Mouse (Mus musculus) embryonic facial prominence, embryonic 15.5 days (tissue): ENCODE data around the gene Mphosph9. TPM values are rescaled to one million over a fixed set of nuclear protein-coding genes. Genes with fewer than 3 reads are reported as not detected.

ENCODE experiments used
- ATAC-seq: fragments of 200-750 bp; cut with Nextera tagmentation; 2 replicates; pipeline ENCODE4 v1.8.0; 2017; ENCODE audit warnings: low read depth, moderate TSS enrichment; ENCODE audit not compliant: insufficient number of reproducible peaks, low FRiP score, low TSS enrichment
- H3K27ac ChIP-seq: fragments of 300-500 bp; sonication (generic); replicated peaks from 2 replicates; pipeline ENCODE4 v1.5.1; 2015; ENCODE audit warnings: mild to moderate bottlenecking, inconsistent platforms
- H3K27me3 ChIP-seq: fragments of 300-500 bp; sonication (generic); 2 replicates; pipeline ENCODE4 v1.6.1; 2015; ENCODE audit warnings: inconsistent platforms
- H3K36me3 ChIP-seq: fragments of 300-500 bp; sonication (generic); 2 replicates; pipeline ENCODE4 v1.6.1; 2015; ENCODE audit warnings: mild to moderate bottlenecking, inconsistent platforms
- H3K4me1 ChIP-seq: fragments of 300-500 bp; sonication (generic); 2 replicates; pipeline ENCODE4 v1.6.1; 2015; ENCODE audit warnings: inconsistent platforms
- H3K4me2 ChIP-seq: fragments of 300-500 bp; sonication (generic); replicated peaks from 2 replicates; pipeline ENCODE4 v1.6.1; 2015; ENCODE audit warnings: mild to moderate bottlenecking, inconsistent platforms
- H3K4me3 ChIP-seq: fragments of 300-500 bp; sonication (generic); replicated peaks from 2 replicates; pipeline ENCODE4 v1.5.1; 2015; ENCODE audit warnings: mild to moderate bottlenecking, inconsistent platforms
- H3K9ac ChIP-seq: fragments of 300-500 bp; sonication (generic); 2 replicates; pipeline ENCODE4 v1.6.1; 2015; ENCODE audit warnings: inconsistent platforms
- H3K9me3 ChIP-seq: fragments of 300-500 bp; sonication (generic); replicated peaks from 2 replicates; pipeline ENCODE4 v1.6.1; 2016; ENCODE audit warnings: inconsistent platforms
- WGBS: fragments of 180-500 bp; shearing (Covaris S2); methylation state at CpG from one replicate; pipeline ENCODE4 v1.1.7; 2015; 5-methylcytosine and 5-hydroxymethylcytosine counted together
- polyA plus RNA-seq: library from polyadenylated mRNA; unstranded; fragments of >200 nt; fragmentation: Nextera tagmentation; extraction: Ambion mirVana; gene quantifications from 2 replicates; pipeline ENCODE4 v1.2.1, GENCODE M21; 2015

The Mphosph9 gene
- polyA plus RNA-seq, 1 experiment from 2014 or later, result 6.8 TPM

- H3K36me3 ChIP-seq, result peaks cover 34% of the 10 kb centered on the region
- WGBS, result 67% methylated on average over 4 of the region's 4 CpGs
Measured at GRCm38 (mm10) chr5:124263246-124263645, 64.5 kb downstream of the Mphosph9 start.

GRCm38 (mm10) chr5:124262090-124262489, 65.7 kb downstream of the Mphosph9 start:
- WGBS, result 76% methylated on average over 4 of the region's 4 CpGs
- Histone ChIP-seq H3K9me3 (no peaks in the 10 kb centered on the region), H3K4me1 (no peaks in the 10 kb centered on the region), H3K36me3 (peaks cover 44% of the 10 kb centered on the region), H3K27me3 (no peaks in the 10 kb centered on the region), H3K4me2 (no peak overlapping the region), H3K4me3 (no peak overlapping the region), H3K27ac (peak overlapping the region; percentile 30; the same call in 1 of the 2 replicates), H3K9ac (no peak overlapping the region)
- no peak for ATAC-seq

More at GRCm38 (mm10) chr5:124263246-124263645, 64.5 kb downstream of the Mphosph9 start:
- H3K27me3 ChIP-seq, result no peaks in the 10 kb centered on the region
- H3K4me1 ChIP-seq, result no peaks in the 10 kb centered on the region
- H3K9me3 ChIP-seq, result no peaks in the 10 kb centered on the region
- ATAC-seq, result no peak
- H3K27ac ChIP-seq, result no peak overlapping the region
- H3K9ac ChIP-seq, result no peak overlapping the region
- no peak overlapping the region for H3K4me2 ChIP-seq
- H3K4me3 ChIP-seq, result no peak overlapping the region

- Histone ChIP-seq H3K4me1 (no peaks in the 10 kb centered on the region), H3K4me2 (no peak overlapping the region), H3K9ac (no peak overlapping the region), H3K27ac (no peak overlapping the region), H3K4me3 (no peak overlapping the region), H3K27me3 (no peaks in the 10 kb centered on the region), H3K9me3 (no peaks in the 10 kb centered on the region), H3K36me3 (peaks cover 46% of the 10 kb centered on the region)
- no peak for ATAC-seq
- 35% methylated on average over 2 of the region's 2 CpGs for WGBS
Measured at GRCm38 (mm10) chr5:124259133-124259532, 68.6 kb downstream of the Mphosph9 start.

- WGBS, result 97% methylated on average over 1 of the region's 1 CpGs
- Histone ChIP-seq H3K27ac (no peak overlapping the region), H3K27me3 (no peaks in the 10 kb centered on the region), H3K4me3 (no peak overlapping the region), H3K9me3 (no peaks in the 10 kb centered on the region), H3K36me3 (peaks cover 43% of the 10 kb centered on the region), H3K4me1 (no peaks in the 10 kb centered on the region), H3K9ac (no peak overlapping the region), H3K4me2 (no peak overlapping the region)
- no peak for ATAC-seq
Measured at GRCm38 (mm10) chr5:124258026-124258425, 69.7 kb downstream of the Mphosph9 start.

GRCm38 (mm10) chr5:124255141-124255540, 72.6 kb downstream of the Mphosph9 start:
- Histone ChIP-seq H3K27me3 (no peaks in the 10 kb centered on the region), H3K4me1 (peaks cover 7% of the 10 kb centered on the region; the same call in 1 of the 2 replicates), H3K36me3 (peaks cover 31% of the 10 kb centered on the region), H3K27ac (no peak overlapping the region), H3K9ac (no peak overlapping the region), H3K4me3 (no peak overlapping the region), H3K4me2 (no peak overlapping the region), H3K9me3 (no peaks in the 10 kb centered on the region)
- no peak for ATAC-seq
- WGBS, result 88% methylated on average over 7 of the region's 7 CpGs

GRCm38 (mm10) chr5:124253555-124253954, 74.2 kb downstream of the Mphosph9 start:
- no peak overlapping the region for H3K27ac ChIP-seq
- no peak overlapping the region for H3K4me3 ChIP-seq
- 88% methylated on average over 8 of the region's 8 CpGs for whole genome bisulfite sequencing
- H3K36me3 ChIP-seq, result peaks cover 24% of the 10 kb centered on the region
- no peak overlapping the region for H3K4me2 ChIP-seq
- no peak overlapping the region for H3K9ac ChIP-seq
- H3K27me3 ChIP-seq, result no peaks in the 10 kb centered on the region
- no peak for ATAC-seq
- H3K9me3 ChIP-seq, result no peaks in the 10 kb centered on the region
- peaks cover 12% of the 10 kb centered on the region for H3K4me1 ChIP-seq

- Histone ChIP-seq H3K4me3 (no peak overlapping the region), H3K27ac (no peak overlapping the region), H3K9me3 (no peaks in the 10 kb centered on the region), H3K9ac (no peak overlapping the region), H3K4me2 (no peak overlapping the region), H3K4me1 (peaks cover 20% of the 10 kb centered on the region), H3K36me3 (peaks cover 16% of the 10 kb centered on the region), H3K27me3 (no peaks in the 10 kb centered on the region)
- WGBS, result 93% methylated on average over 13 of the region's 13 CpGs
- ATAC-seq, result no peak
Measured at GRCm38 (mm10) chr5:124252580-124253320, 75.0 kb downstream of the Mphosph9 start.

GRCm38 (mm10) chr5:124251070-124251469, 76.7 kb downstream of the Mphosph9 start:
- Histone ChIP-seq H3K9me3 (no peaks in the 10 kb centered on the region), H3K27ac (no peak overlapping the region), H3K4me1 (peaks cover 26% of the 10 kb centered on the region), H3K4me2 (no peak overlapping the region), H3K4me3 (no peak overlapping the region), H3K9ac (no peak overlapping the region), H3K27me3 (no peaks in the 10 kb centered on the region), H3K36me3 (peaks cover 4% of the 10 kb centered on the region; the same call in 1 of the 2 replicates)
- no peak for ATAC-seq
- 72% methylated on average over 5 of the region's 5 CpGs for WGBS

- Histone ChIP-seq H3K27me3 (no peaks in the 10 kb centered on the region), H3K9me3 (no peaks in the 10 kb centered on the region), H3K4me1 (peaks cover 26% of the 10 kb centered on the region), H3K4me2 (peak within 1 kb of the TSS; percentile 85), H3K27ac (peak within 1 kb of the TSS; percentile 79), H3K4me3 (peak within 1 kb of the TSS; percentile 62), H3K36me3 (peaks cover 2% of the 10 kb centered on the region; the same call in 1 of the 2 replicates), H3K9ac (peak within 1 kb of the TSS; percentile 65)
- 1% methylated on average over 83 of the region's 90 CpGs for WGBS
- peak; percentile 83 for ATAC-seq
Measured at GRCm38 (mm10) chr5:124249614-124250591, 77.9 kb downstream of the Mphosph9 start, which contains the start of gene Pitpnm2. TSS of gene Pitpnm2 (minus strand) at chr5:124249760.

- no peaks in the 10 kb centered on the region for H3K27me3 ChIP-seq
- peak overlapping the region; percentile 62 for H3K4me3 ChIP-seq
- ATAC-seq, result peak; percentile 40
- H3K4me2 ChIP-seq, result peak overlapping the region; percentile 85
- peaks cover 6% of the 10 kb centered on the region for H3K36me3 ChIP-seq
- H3K9ac ChIP-seq, result peak overlapping the region; percentile 65
- H3K4me1 ChIP-seq, result peaks cover 26% of the 10 kb centered on the region
- no peaks in the 10 kb centered on the region for H3K9me3 ChIP-seq
- WGBS, result under 1% methylated on average over 70 of the region's 77 CpGs
- peak overlapping the region; percentile 79 for H3K27ac ChIP-seq
Measured at GRCm38 (mm10) chr5:124248845-124249613, 78.7 kb downstream of the Mphosph9 start.
